Mouse (Mus musculus): ENCODE measurements around the gene Upk3bl. TPM values are rescaled to one million over a fixed set of nuclear protein-coding genes. Genes with fewer than 3 reads are reported as not detected.

Gene Upk3bl
- polyA plus RNA-seq, 1 experiment: not detected

DNA sequence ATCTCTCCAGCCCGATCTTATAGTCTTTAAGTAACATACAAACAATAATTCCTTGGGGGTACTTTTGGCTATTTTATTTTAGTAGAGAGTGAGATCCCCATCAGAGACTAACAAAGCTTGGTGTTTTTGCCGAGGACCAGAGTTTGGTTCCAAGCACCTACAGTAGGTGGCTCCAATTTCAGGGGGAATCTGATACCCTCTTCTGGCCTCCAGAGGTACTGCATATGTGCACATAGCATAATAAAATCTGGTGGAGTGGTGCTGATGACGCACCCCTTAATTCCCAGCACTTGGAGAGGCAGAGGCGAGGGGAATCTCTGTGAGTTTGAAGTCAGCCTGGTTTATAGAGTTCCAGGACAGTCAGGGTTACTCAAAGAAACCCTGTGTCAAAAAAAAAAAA, 28.1 kb downstream of the Upk3bl start:
- peaks cover 2% of the 10 kb centered on the region; the same call in 1 of the 2 replicates for H3K9me3 ChIP-seq
- H3K4me3 ChIP-seq (replicated peaks): no peak overlapping the region

DNA sequence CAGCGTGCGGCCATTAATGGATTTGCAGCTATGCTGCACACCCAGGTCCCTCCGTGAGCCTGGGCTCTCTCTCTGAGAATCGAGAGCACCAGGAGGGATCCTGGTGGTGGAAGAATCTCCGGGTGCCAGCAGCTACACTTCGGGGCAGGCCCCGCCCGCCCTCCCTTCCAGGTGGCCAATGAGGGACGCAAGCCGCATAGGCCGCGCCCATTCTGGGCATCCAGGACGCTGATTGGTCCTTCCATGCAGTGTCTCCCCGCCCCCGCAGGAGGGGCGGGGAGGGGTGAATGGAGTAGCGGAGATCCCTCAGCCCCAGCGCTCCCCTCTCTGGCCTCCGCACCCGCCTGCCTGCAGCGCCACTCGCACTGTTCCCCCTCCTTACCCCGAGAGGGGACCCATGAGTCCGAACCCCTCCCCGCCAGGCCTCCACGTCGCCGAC, 29.4 kb downstream of the Upk3bl start, which contains the start of gene Rasa4:
TSS of gene Rasa4 (plus strand) at position 248 of the 439 bp plus-strand sequence.
- Histone ChIP-seq H3K4me1 (peaks cover 43% of the 10 kb centered on the region), H3K36me3 (replicated peaks; ENCODE audit: low read length) (no peaks in the 10 kb centered on the region), H3K4me3 (replicated peaks) (peak within 1 kb of the TSS; percentile 93), H3K9me3 (peaks cover 2% of the 10 kb centered on the region; the same call in 1 of the 2 replicates), H3K27me3 (replicated peaks) (peaks cover 43% of the 10 kb centered on the region)
- TF ChIP-seq FLI1 (IDR thresholded peaks at IDR 0.05; ENCODE audit: low read length): no peak
- no peak for TF ChIP-seq GATA1 (IDR thresholded peaks at IDR 0.05; ENCODE audit: borderline replicate concordance, low read length)

More for the DNA sequence above, 28.1 kb downstream of the Upk3bl start:
- peaks cover 52% of the 10 kb centered on the region for H3K4me1 ChIP-seq
- H3K27me3 ChIP-seq (replicated peaks): peaks cover 37% of the 10 kb centered on the region
- H3K36me3 ChIP-seq (replicated peaks; ENCODE audit: low read length): no peaks in the 10 kb centered on the region
- TF ChIP-seq GATA1 (IDR thresholded peaks at IDR 0.05; ENCODE audit: borderline replicate concordance, low read length) (no peak), FLI1 (IDR thresholded peaks at IDR 0.05; ENCODE audit: low read length) (no peak)

DNA sequence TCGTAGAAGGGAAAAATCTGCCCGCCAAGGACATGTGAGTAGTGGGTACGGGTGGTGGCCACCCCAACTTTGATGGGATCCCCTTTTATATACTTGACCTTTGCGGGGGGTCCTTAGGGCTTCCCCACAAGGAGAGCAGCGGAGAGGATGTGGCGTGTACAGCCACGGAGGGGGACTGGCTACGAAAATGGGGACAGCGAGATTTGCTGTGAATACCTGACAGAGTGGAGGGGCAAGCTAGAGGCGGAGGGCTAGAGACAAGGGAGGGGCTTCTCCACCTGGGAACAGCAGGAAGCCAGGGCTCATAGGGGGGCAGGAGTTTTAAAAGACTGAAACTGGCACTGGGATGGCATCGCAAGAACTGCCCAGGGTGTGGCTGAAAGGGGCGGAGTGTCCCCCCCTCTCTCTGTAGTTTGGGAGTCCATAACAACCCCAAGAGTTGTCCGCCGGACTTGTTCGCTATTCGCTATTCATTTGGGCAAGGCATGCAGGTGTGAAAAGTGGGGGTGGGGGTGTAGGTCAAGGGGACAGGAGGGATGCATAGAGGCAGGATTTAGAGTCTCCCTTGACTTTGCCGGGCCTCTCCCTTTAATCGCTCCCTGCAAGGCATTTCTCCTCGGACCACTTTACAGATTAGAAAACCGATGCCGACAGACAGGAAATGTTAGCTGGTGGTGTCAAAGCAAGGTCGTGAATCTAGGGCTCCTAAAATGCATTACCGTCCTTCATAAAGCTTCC, 30.0 kb downstream of the Upk3bl start:
- Histone ChIP-seq H3K36me3 (replicated peaks; ENCODE audit: low read length) (no peaks in the 10 kb centered on the region), H3K27me3 (replicated peaks) (peaks cover 46% of the 10 kb centered on the region), H3K4me1 (peaks cover 47% of the 10 kb centered on the region), H3K9me3 (peaks cover 2% of the 10 kb centered on the region; the same call in 1 of the 2 replicates), H3K4me3 (replicated peaks) (peak overlapping the region; percentile 93)
- TF ChIP-seq FLI1 (IDR thresholded peaks at IDR 0.05; ENCODE audit: low read length) (no peak), GATA1 (IDR thresholded peaks at IDR 0.05; ENCODE audit: borderline replicate concordance, low read length) (no peak)

DNA sequence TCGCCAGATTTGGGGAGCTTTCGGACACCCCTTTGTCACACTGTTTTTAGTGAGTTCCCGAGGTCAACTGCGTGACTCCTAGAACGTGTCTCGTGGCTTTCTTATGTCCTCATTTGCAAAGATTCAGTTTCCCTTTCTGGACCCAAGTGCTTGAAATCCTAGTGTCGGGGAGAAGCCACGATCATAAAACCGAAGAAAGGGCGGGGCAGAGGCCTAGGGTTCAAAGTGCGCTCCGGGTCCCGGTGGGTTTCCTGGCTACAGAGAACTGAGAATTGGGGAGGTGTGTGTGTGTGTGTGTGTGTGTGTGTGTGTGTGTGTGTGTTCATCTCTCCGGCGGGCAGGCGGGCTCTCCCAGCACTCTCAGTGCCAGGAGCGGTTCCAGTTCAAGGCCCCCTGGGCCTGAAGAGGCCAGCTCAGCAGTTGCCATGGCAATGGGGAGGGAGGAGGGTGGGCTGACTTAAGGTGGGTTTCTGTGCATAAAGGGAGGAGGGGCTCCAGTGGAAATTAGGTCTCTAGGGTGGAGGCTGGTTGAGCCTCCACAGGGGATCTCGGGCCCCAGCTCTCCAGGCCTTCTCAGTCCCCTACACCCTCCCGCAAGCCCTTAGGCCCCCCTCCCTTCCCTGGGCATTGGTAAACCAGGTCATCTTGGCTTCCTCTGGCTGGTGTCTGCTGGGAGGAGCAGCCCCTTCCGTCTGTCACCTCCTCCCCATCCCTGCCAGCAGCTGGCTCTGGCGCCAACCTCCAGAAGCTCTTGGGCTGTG, 30.8 kb downstream of the Upk3bl start:
- peaks cover 47% of the 10 kb centered on the region for H3K4me1 ChIP-seq
- H3K36me3 ChIP-seq (replicated peaks; ENCODE audit: low read length): no peaks in the 10 kb centered on the region
- peak overlapping the region; percentile 93 for H3K4me3 ChIP-seq (replicated peaks)
- peaks cover 2% of the 10 kb centered on the region; the same call in 1 of the 2 replicates for H3K9me3 ChIP-seq
- TF ChIP-seq FLI1 (IDR thresholded peaks at IDR 0.05; ENCODE audit: low read length) (no peak), GATA1 (IDR thresholded peaks at IDR 0.05; ENCODE audit: borderline replicate concordance, low read length) (no peak)
- H3K27me3 ChIP-seq (replicated peaks): peaks cover 44% of the 10 kb centered on the region

DNA sequence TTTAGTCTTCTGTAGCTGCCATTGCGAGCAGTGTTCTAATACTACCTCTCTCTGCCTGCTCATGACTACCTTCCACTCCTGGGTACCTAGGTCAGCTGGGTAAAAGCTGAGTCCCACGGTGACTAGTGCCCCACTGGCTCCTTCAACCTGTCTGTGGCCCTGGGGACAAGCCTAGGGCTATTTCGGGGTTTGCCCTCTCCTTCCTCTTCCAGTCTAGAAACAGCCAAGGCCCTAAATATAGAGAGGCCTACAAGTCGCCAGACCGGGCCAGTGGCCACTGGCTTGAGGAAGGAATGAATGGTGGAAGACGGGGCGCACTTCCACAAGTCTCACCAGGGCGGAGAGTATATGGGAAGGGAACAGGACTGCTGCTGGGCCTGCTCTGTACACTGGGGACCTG, 32.0 kb downstream of the Upk3bl start:
- peaks cover 2% of the 10 kb centered on the region; the same call in 1 of the 2 replicates for H3K9me3 ChIP-seq
- no peaks in the 10 kb centered on the region for H3K36me3 ChIP-seq (replicated peaks; ENCODE audit: low read length)
- H3K27me3 ChIP-seq (replicated peaks): peaks cover 52% of the 10 kb centered on the region
- H3K4me1 ChIP-seq: peaks cover 51% of the 10 kb centered on the region
- TF ChIP-seq FLI1 (IDR thresholded peaks at IDR 0.05; ENCODE audit: low read length): no peak
- no peak for TF ChIP-seq GATA1 (IDR thresholded peaks at IDR 0.05; ENCODE audit: borderline replicate concordance, low read length)
- H3K4me3 ChIP-seq (replicated peaks): peak overlapping the region; percentile 52

DNA sequence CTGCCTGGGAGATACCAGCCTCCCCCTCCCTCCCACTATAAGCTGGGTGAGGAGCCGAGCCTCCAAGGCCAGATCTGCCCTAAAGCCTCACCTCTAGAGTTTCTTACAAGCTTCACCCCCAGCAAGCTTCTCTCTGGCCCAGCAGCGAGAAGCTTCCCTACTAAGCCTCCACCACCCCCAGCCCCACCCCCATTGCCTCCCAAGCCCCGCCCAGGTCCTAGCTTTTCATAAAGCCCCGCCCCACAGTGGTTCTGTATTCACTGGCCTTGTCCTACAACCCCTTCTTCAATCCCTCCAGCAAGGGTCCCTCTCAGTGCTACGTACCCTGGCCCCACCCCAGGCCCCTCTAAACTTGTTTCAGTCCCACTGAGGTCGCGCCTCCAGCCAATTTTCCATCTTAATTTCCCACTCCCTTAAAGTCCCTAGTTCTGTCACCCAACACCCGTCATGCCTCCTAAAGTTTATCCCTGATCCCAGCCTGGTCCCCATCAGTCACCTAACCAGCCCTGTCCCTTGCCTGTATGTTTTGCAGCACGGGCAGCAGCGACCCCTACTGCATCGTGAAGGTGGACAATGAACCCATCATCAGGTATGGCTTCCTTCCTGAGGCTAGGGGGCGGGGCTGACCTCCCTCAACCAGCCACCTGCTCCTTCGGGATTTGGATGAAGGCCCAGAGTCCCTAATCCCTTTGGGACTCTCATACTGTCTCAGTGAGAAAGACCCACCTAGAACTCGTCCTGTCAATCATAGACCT, 34.7 kb downstream of the Upk3bl start:
- H3K27me3 ChIP-seq (replicated peaks): peaks cover 71% of the 10 kb centered on the region
- H3K9me3 ChIP-seq: no peaks in the 10 kb centered on the region
- TF ChIP-seq GATA1 (IDR thresholded peaks at IDR 0.05; ENCODE audit: borderline replicate concordance, low read length) (no peak), FLI1 (IDR thresholded peaks at IDR 0.05; ENCODE audit: low read length) (no peak)
- no peaks in the 10 kb centered on the region for H3K36me3 ChIP-seq (replicated peaks; ENCODE audit: low read length)
- H3K4me1 ChIP-seq: peaks cover 43% of the 10 kb centered on the region
- no peak overlapping the region for H3K4me3 ChIP-seq (replicated peaks)

DNA sequence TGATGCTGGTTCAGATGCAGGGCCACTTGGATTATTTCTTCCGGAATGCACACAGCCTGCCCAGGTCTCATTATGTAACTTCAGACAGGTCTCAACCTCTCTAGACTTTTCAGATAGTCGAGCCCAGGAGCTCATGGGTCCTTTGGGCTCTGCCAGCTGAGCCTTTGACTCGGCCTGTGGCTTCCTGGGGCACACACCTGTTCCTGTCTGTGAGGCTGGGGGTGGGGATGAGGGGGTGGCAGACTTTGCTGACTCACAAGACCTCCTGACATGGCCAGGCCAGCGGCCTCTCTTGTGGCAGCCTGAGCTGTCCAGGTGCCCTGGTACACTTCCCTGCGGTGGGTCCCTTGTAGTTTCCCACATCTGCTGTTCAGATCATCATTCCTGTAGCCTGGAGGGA, 37.6 kb downstream of the Upk3bl start:
- no peak overlapping the region for H3K4me3 ChIP-seq (replicated peaks)
- TF ChIP-seq GATA1 (IDR thresholded peaks at IDR 0.05; ENCODE audit: borderline replicate concordance, low read length) (no peak), FLI1 (IDR thresholded peaks at IDR 0.05; ENCODE audit: low read length) (no peak)
- peaks cover 60% of the 10 kb centered on the region for H3K27me3 ChIP-seq (replicated peaks)
- H3K4me1 ChIP-seq: peaks cover 36% of the 10 kb centered on the region
- H3K9me3 ChIP-seq: no peaks in the 10 kb centered on the region
- no peaks in the 10 kb centered on the region for H3K36me3 ChIP-seq (replicated peaks; ENCODE audit: low read length)

DNA sequence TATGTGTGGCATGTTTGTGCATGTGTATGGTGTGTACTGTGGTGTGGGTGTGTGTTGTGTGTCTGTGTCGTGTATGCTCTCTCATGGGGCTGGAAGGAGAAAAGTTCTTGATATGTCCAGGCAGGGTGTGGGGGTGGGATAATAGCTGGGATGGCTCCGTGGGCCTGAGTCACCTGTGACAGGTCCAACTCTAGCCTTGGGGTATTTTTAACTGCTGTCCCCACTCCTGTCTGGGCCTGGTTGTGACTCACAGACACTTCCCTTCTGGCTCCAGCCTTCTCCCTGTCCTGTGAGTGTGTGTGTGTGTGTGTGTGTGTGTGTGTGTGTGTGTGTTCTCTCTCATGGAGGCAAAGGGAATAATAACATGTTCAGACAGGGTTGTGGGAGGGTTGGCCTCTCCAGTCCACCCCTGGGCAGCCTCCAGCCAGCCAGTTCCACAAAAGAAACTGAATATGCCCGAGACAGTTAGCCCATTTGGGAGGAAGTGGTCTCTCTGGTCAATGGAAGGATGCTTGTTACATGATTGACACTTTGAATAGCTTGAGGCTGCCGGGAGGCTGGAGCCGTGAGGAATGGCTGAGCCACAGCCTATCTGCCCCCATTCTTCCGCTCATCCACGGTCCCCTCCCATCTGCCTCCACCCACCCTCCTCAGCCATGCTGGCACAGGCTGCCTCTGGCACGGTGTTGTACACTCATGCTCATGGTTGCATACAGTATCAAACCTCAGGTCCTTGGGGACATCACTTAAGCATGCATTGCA, 40.1 kb downstream of the Upk3bl start:
- TF ChIP-seq GATA1 (IDR thresholded peaks at IDR 0.05; ENCODE audit: borderline replicate concordance, low read length) (no peak), FLI1 (IDR thresholded peaks at IDR 0.05; ENCODE audit: low read length) (no peak)
- Histone ChIP-seq H3K9me3 (no peaks in the 10 kb centered on the region), H3K27me3 (replicated peaks) (peaks cover 55% of the 10 kb centered on the region), H3K4me1 (peaks cover 30% of the 10 kb centered on the region), H3K36me3 (replicated peaks; ENCODE audit: low read length) (no peaks in the 10 kb centered on the region), H3K4me3 (replicated peaks) (peak overlapping the region; percentile 76)

DNA sequence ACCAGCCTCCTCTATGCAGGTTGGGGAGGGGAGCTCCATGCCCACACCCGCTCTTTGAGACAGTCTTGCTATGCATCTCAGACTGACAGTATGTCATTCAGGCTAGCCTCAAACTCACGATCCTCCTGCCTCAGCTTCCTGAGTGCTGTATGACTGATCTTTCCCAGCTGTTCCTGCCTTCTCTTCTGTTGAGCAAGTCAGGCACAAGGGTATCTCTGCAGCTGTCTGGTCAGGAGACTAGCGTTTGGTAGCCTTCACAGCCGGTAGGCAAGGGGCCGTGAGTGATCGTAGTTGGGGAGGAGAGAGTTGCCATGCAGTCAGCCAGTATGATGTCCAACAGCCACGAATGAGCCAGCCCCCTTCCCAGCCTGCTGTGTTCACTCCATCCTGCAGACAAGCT, 40.8 kb downstream of the Upk3bl start:
- Histone ChIP-seq H3K36me3 (replicated peaks; ENCODE audit: low read length) (no peaks in the 10 kb centered on the region), H3K4me1 (peaks cover 30% of the 10 kb centered on the region), H3K27me3 (replicated peaks) (peaks cover 54% of the 10 kb centered on the region), H3K4me3 (replicated peaks) (peak overlapping the region; percentile 60), H3K9me3 (no peaks in the 10 kb centered on the region)
- TF ChIP-seq GATA1 (IDR thresholded peaks at IDR 0.05; ENCODE audit: borderline replicate concordance, low read length) (no peak), FLI1 (IDR thresholded peaks at IDR 0.05; ENCODE audit: low read length) (no peak)

Data from megakaryocyte, embryonic 14.5 days (primary cell).